Mouse (Mus musculus) lung, postnatal 0 days (tissue): ENCODE measurements around the gene Fam43a.

ENCODE experiments used
- CTCF ChIP-seq: IDR thresholded peaks from 2 replicates; pipeline ENCODE4 v1.5.1; 2016; ENCODE audit warnings: antibody characterized with exemption, mild to moderate bottlenecking
- EP300 ChIP-seq: IDR thresholded peaks from 2 replicates; pipeline ENCODE4 v1.6.1; 2016; ENCODE audit warnings: antibody characterized with exemption, mild to moderate bottlenecking, control low read depth

- TF ChIP-seq EP300, result no peak
- TF ChIP-seq CTCF, result no peak
These were observed 39.1 kb downstream of the Fam43a start for GRCm38 (mm10) chr16:30638586-30638985.
